Mouse (Mus musculus): ENCODE measurements around the gene Ddx39. TPM values are rescaled to one million over a fixed set of nuclear protein-coding genes. Genes with fewer than 3 reads are reported as not detected.

The Ddx39 gene
- total and polyA plus RNA-seq, 3 experiments, result 272 to 304 (median 279) TPM

DNA sequence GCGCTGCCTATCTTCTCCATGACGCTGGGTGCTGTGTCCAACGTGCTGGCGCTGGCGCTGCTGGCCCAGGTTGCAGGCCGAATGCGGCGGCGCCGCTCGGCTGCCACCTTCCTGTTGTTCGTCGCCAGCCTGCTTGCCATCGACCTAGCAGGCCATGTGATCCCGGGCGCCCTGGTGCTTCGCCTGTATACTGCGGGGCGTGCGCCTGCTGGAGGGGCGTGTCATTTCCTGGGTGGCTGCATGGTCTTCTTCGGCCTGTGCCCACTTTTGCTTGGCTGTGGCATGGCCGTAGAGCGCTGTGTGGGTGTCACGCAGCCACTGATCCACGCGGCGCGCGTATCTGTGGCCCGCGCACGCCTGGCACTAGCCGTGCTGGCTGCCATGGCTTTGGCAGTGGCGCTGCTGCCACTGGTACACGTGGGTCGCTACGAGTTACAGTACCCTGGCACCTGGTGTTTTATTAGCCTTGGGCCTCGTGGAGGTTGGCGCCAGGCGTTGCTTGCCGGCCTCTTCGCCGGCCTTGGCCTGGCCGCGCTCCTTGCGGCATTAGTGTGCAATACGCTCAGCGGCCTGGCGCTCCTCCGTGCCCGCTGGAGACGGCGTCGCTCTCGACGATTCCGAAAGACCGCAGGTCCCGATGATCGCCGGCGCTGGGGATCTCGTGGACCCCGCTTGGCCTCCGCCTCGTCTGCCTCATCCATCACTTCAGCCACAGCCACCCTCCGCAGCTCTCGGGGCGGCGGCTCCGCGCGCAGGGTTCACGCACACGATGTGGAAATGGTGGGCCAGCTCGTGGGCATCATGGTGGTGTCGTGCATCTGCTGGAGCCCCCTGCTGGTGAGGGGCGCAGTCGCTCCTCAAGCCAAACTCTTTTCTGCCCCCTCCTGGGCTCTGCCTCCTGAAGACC, 46.7 kb upstream of the Ddx39 start:
- H3K27me3 ChIP-seq (ENCODE audit: control insufficient read depth in 1 of 2, insufficient read depth in 2 of 2, low read length in 2 of 2), result no peaks in the 10 kb centered on the region
- DNase-seq (ENCODE audit: low read depth, low spot score), result peak; percentile 35
- no peaks in the 10 kb centered on the region for H3K9me3 ChIP-seq (replicated peaks; ENCODE audit: insufficient read depth, low read length)
- 0 out of 4 replicates have a peak, but pooled peaks cover 0 to 6% of the 10 kb centered on the region in 2 experiments for H3K4me1 ChIP-seq (ENCODE audit: control insufficient read depth in 1 of 2, insufficient read depth in 2 of 2, low read length in 2 of 2)
- H3K9ac ChIP-seq (ENCODE audit: control insufficient read depth, low read depth, low read length, poor library complexity, severe bottlenecking), result no peak overlapping the region
- no peaks in the 10 kb centered on the region for H3K79me2 ChIP-seq (ENCODE audit: control insufficient read depth, insufficient read depth, low read length, poor library complexity)
- H3K27ac ChIP-seq (ENCODE audit: control insufficient read depth, low read depth, low read length), result no peak overlapping the region
- H3K36me3 ChIP-seq (ENCODE audit: control insufficient read depth in 1 of 2, insufficient read depth in 2 of 2, low read length in 2 of 2), result peaks cover 0 to 4% of the 10 kb centered on the region in 2 experiments; a peak in 2 of 4 replicates
- TF ChIP-seq USF2 (IDR thresholded peaks at IDR 0.05; ENCODE audit: borderline replicate concordance in 1 of 2, insufficient read depth in 1 of 2, low read depth in 1 of 2, low read length in 2 of 2) (no peak), CTCF (IDR thresholded peaks at IDR 0.05 in 2 of 3, conservative IDR thresholded peaks at IDR 0.05 in 1 of 3; ENCODE audit: control insufficient read depth in 1 of 3, insufficient read depth in 1 of 3, low read depth in 2 of 3, low read length in 3 of 3, poor library complexity in 1 of 3, severe bottlenecking in 1 of 3) (peak; percentile 33 to 72 (median 71); a peak in 5 of 6 replicates), NRF1 (IDR thresholded peaks at IDR 0.05; ENCODE audit: insufficient read depth, low read depth, low read length, poor library complexity, severe bottlenecking) (no peak)
- no peak overlapping the region for H3K4me3 ChIP-seq (ENCODE audit: control insufficient read depth in 1 of 2, insufficient read depth in 1 of 2, low read depth in 2 of 2, low read length in 2 of 2)

DNA sequence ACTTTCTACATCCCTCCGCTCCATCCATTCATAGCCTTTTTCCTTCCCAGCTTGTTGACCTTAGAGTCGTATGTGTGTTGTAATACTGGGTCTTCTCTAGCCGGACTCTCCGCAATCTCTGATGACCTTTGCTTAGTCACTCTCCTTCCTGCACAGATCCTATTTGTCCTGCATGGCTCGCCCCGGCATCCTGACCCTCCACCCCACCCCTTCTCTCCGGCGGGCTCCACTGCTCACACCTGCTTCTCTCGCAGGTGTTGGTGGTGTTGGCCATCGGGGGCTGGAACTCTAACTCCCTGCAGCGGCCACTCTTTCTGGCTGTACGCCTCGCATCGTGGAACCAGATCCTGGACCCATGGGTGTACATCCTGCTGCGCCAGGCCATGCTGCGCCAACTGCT, 46.0 kb upstream of the Ddx39 start:
- Histone ChIP-seq H3K36me3 (ENCODE audit: control insufficient read depth in 1 of 2, insufficient read depth in 2 of 2, low read length in 2 of 2) (peaks cover 0 to 4% of the 10 kb centered on the region in 2 experiments; a peak in 2 of 4 replicates), H3K9ac (ENCODE audit: control insufficient read depth, low read depth, low read length, poor library complexity, severe bottlenecking) (no peak overlapping the region), H3K27ac (ENCODE audit: control insufficient read depth, low read depth, low read length) (no peak overlapping the region), H3K4me3 (ENCODE audit: control insufficient read depth in 1 of 2, insufficient read depth in 1 of 2, low read depth in 2 of 2, low read length in 2 of 2) (no peak overlapping the region), H3K4me1 (ENCODE audit: control insufficient read depth in 1 of 2, insufficient read depth in 2 of 2, low read length in 2 of 2) (0 out of 4 replicates have a peak, but pooled peaks cover 0 to 6% of the 10 kb centered on the region in 2 experiments), H3K27me3 (ENCODE audit: control insufficient read depth in 1 of 2, insufficient read depth in 2 of 2, low read length in 2 of 2) (no peaks in the 10 kb centered on the region), H3K79me2 (ENCODE audit: control insufficient read depth, insufficient read depth, low read length, poor library complexity) (no peaks in the 10 kb centered on the region), H3K9me3 (replicated peaks; ENCODE audit: insufficient read depth, low read length) (no peaks in the 10 kb centered on the region)
- TF ChIP-seq UBTF (IDR thresholded peaks at IDR 0.05; ENCODE audit: borderline replicate concordance, insufficient read depth, low read depth, low read length) (no peak), MAZ (IDR thresholded peaks at IDR 0.05; ENCODE audit: low read depth, low read length) (no peak), MAFK (IDR thresholded peaks at IDR 0.05; ENCODE audit: borderline replicate concordance, low read depth, low read length) (no peak), HCFC1 (IDR thresholded peaks at IDR 0.05; ENCODE audit: low read depth, low read length) (no peak), BHLHE40 (IDR thresholded peaks at IDR 0.05; ENCODE audit: borderline replicate concordance, low read depth, low read length) (no peak)
- DNase-seq (ENCODE audit: low read depth, low spot score), result no peak

DNA sequence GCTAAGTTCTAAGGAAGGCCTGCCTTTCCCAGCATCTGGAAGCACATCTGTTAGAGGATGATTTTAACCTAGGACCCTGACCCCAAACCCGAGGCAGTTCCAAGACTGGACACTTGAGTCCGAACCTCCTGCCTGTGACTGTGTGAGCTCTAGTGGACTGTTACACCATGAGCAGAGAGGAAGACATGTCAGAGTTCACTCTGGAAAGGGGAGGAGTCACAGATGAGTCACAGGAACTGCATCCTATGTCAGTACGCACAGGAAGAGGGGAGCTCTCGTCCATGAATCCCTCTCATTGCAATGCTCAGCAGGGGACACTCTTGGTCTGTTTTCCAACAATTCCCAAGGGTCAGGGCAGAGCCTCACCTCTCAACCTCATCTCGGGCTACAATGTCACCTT, 42.0 kb upstream of the Ddx39 start:
- Histone ChIP-seq H3K4me3 (ENCODE audit: control insufficient read depth in 1 of 2, insufficient read depth in 1 of 2, low read depth in 2 of 2, low read length in 2 of 2) (no peak overlapping the region), H3K79me2 (ENCODE audit: control insufficient read depth, insufficient read depth, low read length, poor library complexity) (no peaks in the 10 kb centered on the region), H3K9ac (ENCODE audit: control insufficient read depth, low read depth, low read length, poor library complexity, severe bottlenecking) (no peak overlapping the region), H3K9me3 (replicated peaks; ENCODE audit: insufficient read depth, low read length) (no peaks in the 10 kb centered on the region), H3K4me1 (ENCODE audit: control insufficient read depth in 1 of 2, insufficient read depth in 2 of 2, low read length in 2 of 2) (0 out of 4 replicates have a peak, but pooled peaks cover 0 to 6% of the 10 kb centered on the region in 2 experiments), H3K36me3 (ENCODE audit: control insufficient read depth in 1 of 2, insufficient read depth in 2 of 2, low read length in 2 of 2) (peaks cover 0 to 4% of the 10 kb centered on the region in 2 experiments; a peak in 2 of 4 replicates), H3K27me3 (ENCODE audit: control insufficient read depth in 1 of 2, insufficient read depth in 2 of 2, low read length in 2 of 2) (no peaks in the 10 kb centered on the region), H3K27ac (ENCODE audit: control insufficient read depth, low read depth, low read length) (no peak overlapping the region)
- no peak for TF ChIP-seq E2F4 (IDR thresholded peaks at IDR 0.05; ENCODE audit: borderline replicate concordance, low read depth, low read length)
- no peak for DNase-seq (ENCODE audit: low read depth, low spot score)
